Comparison of ENCODE assay signal across 16 mouse cellular contexts in the genomic region with DNA sequence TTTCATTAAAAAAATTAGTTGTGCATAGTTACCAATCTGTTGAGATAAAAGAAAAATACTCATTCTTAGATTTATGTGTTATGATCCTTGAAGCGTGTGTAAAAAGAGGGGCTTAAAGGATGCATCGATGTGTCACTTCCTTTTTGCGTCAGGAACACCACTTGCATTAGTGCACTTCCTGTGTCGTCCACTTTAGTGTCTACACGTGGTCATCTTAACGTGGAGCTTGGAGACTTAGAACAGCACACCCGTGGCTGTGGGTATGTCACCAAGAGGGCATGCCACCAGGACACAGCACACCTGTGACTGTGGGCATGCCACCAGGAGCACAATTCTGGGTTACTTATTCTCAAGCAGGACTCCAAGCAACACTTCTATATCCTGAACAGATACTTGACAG.
"Had no signal": no experiment of that assay in that cellular context is flagged by ENCODE, and none has a peak within 500 bp of the region (broad histone marks: within the 10 kb centered on the region; RNA-seq: fewer than 3 reads in every experiment).

No protein-coding gene starts in this region.

- ATAC-seq: hindbrain, postnatal 0 days; intestine, embryonic 16.5 days; liver, embryonic 12.5 days had no signal

- DNase-seq: gastrocnemius, adult 2 months; gastrocnemius, postnatal 10 days; gastrocnemius, postnatal 25 days; heart, adult 18-20 months; heart, postnatal 14 days; heart, postnatal 36 days; kidney, adult 11 months; kidney, adult 2 months; kidney, postnatal 10 days; kidney, postnatal 25 days; layer of hippocampus, adult 9-11 months; layer of hippocampus, postnatal 36 days; left cerebral cortex, postnatal 4 days had no signal
